Mouse (Mus musculus): ENCODE data around the gene Gm11273.

- TF ChIP-seq CTCF (IDR thresholded peaks at IDR 0.05; ENCODE audit: insufficient read depth, low read depth, low read length), result no peak
- no peak for TF ChIP-seq POLR2A (IDR thresholded peaks at IDR 0.05; ENCODE audit: insufficient read depth, low read depth, low read length)
Observed at GRCm38 (mm10) chr13:21453042-21453441, 48.2 kb downstream of the Gm11273 start.
